Mouse (Mus musculus): ENCODE measurements around the gene Irx5.

Gene Irx5

DNA sequence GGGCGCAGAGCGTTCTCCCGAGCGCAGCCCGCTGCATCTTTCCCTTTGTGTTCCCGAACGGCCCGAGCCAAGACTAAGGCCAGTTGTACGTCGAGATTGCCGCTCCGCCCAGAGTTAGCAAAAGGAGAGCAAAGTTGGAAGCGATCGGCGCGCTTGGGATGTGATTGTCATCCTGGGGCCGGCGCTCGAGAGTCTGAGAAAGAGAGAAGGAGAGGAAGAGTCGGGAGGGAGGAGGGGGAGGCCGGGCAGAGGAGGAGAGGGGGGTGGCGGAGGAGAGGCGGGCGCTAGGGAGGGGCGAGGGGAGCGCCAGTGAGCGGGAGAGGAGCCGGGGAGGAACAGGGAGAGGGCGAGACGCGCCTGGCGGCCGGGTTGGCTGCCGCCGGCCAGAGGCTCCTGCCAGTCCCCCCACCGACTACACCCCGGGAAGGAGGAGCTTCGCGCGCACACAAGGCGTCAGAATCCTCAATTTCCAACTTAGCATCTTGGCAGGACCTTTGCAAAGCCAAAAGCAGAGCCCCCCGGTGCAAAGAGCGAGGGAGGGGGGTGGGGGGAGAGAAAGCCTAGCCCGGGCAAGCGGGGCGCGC lies at the start of gene Irx5:
Gene Irx5, plus strand, starts transcription at position 228 of the 584 bp plus-strand sequence.
- DNase-seq: peak; percentile 30

DNA sequence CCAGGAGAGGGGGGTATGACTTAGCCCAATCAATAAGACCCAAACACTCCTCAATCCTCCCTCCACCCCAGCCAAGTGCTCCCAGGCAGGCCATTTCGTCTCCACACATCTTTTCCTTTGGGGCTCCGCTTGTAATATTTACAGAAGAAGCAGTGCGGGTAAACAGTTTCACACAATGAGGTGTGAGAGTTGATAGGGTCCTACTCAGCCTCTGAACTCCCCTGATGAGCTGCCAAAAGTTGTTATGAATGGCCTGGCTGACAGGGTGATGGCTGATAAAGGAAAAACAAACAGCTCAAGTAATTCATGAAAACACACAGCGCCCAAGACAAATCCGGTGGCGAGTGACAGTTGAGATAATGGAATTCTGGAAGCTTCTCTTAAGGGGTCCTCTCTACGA lies 45.2 kb upstream of the Irx5 start:
- no peak for DNase-seq

- no peak for DNase-seq
Measured at GRCm38 (mm10) chr8:92313707-92314106, 43.7 kb upstream of the Irx5 start.

DNA sequence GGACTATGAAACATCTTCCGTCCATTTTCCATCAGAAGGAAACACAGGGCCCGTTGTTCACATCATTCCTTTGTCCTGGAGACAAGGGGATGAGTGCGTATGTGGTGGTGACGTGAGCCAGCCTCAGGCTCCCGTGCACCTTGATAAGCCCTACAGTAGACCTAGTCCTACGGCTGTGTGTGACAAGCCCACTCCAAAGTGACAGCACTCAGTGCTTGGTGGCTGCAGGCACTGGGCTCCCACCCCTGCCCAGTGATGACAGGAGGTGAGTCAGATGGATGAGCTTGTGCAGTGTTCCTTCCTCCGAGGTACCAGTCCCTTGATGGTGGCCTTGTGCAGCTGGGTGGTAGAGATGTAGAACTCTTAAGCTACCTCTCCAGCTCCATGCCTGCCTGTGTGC lies 33.7 kb upstream of the Irx5 start:
- no peak for DNase-seq

DNA sequence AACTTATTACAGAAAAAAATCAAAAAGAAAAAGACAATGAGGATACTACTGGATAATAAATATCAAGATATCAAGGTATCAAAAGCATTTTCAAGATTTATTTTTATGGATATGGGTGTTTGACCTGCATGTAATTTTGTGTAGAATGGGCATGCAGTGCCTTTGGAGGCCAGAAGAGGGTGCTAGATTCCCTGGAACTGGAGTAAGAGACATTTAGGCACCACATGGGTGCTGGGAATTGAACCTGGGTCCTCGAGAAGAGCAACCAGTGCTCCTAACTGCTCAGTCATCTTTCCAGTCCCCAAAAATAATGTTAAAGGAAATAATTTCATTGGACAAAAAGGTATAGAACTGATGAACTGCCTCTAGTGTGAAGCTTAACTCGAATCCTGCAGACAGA lies 30.2 kb upstream of the Irx5 start:
- DNase-seq: no peak

DNA sequence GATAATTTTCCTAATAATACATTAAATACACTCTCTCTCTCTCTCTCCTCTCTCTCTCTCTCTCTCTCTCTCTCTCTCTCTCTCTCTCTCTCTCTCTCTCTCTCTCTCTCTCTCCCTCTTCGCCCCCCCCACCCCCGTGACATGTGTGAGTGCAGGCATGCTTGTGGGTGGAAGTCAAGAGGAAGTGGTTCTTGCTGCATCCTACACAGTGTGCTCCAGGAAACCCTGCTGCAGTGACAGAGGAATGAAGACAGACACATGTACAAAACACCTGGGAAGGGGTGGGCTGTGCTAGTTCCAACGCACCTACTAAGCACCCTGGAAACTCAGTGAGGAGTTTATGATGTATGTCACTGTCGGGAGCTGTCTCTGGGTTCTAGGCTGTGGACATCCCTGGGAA lies 28.2 kb upstream of the Irx5 start:
- DNase-seq: no peak

GRCm38 (mm10) chr8:92331811-92332210 lies 25.6 kb upstream of the Irx5 start:
- no peak for DNase-seq

GRCm38 (mm10) chr8:92333406-92333805 lies 24.0 kb upstream of the Irx5 start:
- no peak for DNase-seq

GRCm38 (mm10) chr8:92335079-92335478 lies 22.3 kb upstream of the Irx5 start:
- no peak for DNase-seq

- no peak for DNase-seq
Measured at GRCm38 (mm10) chr8:92336041-92336440, 21.4 kb upstream of the Irx5 start.

- no peak for DNase-seq
Measured at GRCm38 (mm10) chr8:92343544-92343943, 13.9 kb upstream of the Irx5 start.

GRCm38 (mm10) chr8:92349898-92350486 lies 7.4 kb upstream of the Irx5 start:
- no peak for DNase-seq

- DNase-seq: no peak
Measured at GRCm38 (mm10) chr8:92353405-92353804, 4.0 kb upstream of the Irx5 start.

GRCm38 (mm10) chr8:92354536-92355482 lies 2.6 kb upstream of the Irx5 start:
- DNase-seq: no peak

DNA sequence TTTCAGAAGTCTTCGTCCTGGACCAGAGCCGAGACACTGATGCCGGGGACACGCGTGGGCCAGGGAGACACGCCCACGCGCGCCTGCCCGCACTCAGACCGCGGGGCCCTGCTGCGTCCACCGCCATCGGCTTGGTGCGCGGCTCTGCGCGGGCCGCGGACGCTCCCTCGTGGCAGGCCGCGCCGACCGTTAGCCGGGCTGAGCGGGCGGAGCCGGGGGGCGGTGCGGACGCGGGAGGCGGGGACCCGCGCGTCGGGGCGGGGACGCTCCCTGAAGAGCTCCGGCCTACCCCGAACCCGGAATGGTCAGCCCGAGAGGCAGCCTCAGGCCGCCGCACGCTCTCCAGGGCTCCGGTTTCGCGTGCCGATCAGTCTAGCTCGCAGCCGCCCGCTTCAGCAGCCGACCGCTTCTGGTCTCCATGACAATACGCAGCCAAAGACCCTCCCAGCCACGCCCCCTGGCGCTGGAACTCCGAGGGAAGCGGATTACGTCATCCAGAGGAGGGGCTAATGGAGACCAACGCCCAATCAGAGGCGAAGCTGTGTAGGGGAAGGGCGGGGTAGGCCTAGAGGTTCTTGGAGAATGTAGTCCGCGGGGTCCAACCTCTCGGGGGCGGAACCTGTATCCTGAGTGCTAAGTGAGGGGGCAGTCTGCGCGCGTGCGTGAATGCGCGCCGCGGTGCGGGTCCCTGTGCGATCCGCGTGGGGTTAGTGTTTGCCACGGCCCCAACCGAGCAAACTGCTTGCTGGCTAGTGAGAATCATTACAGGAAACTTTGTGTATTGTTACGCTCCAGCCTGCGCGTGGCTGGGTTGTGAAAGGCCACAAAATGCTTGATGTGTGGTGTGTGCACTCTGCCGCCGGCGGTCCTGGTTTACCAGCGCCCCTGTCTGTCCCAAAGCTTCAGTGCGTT lies 1.5 kb upstream of the Irx5 start:
- DNase-seq: peak; percentile 96

- no peak for DNase-seq
Measured at GRCm38 (mm10) chr8:92356613-92357375, 631 bp upstream of the Irx5 start.

- peak; percentile 24 for DNase-seq
Measured at GRCm38 (mm10) chr8:92358141-92358999, 945 bp downstream of the Irx5 start.

GRCm38 (mm10) chr8:92359000-92359832 lies 1.8 kb downstream of the Irx5 start:
- DNase-seq: peak; percentile 11

- peak; percentile 10 for DNase-seq
Measured at GRCm38 (mm10) chr8:92359833-92360082, 2.3 kb downstream of the Irx5 start.

All from right cerebral cortex, postnatal 4 days (tissue).